Mouse (Mus musculus): ENCODE data around the gene Arid1b. TPM values are rescaled to one million over a fixed set of nuclear protein-coding genes. Genes with fewer than 3 reads are reported as not detected.

Gene Arid1b
- total and polyA plus RNA-seq, 3 experiments = 6.1 to 12.4 (median 9.7) TPM

GRCm38 (mm10) chr17:5262788-5263187 lies 268.7 kb downstream of the Arid1b start:
- Histone ChIP-seq H3K79me2 (replicated peaks; ENCODE audit: control insufficient read depth, extremely low read depth, insufficient read depth, poor library complexity, severe bottlenecking) (no peaks in the 10 kb centered on the region), H3K4me1 (ENCODE audit: control insufficient read depth in 1 of 2, insufficient read depth in 2 of 2) (peaks cover 0 to 3% of the 10 kb centered on the region in 2 experiments; a peak in 1 of 4 replicates), H3K4me2 (ENCODE audit: insufficient read depth, low read depth, poor library complexity, severe bottlenecking) (no peak overlapping the region), H3K36me3 (replicated peaks in 1 of 2; ENCODE audit: control insufficient read depth in 1 of 2, insufficient read depth in 1 of 2, low read length in 1 of 2) (peaks cover 4 to 74% of the 10 kb centered on the region in 2 experiments), H3K4me3 (replicated peaks in 1 of 3; ENCODE audit: low read depth in 2 of 3, low read length in 2 of 3, poor library complexity in 1 of 3) (no peak overlapping the region), H3K27me3 (replicated peaks) (no peaks in the 10 kb centered on the region), H3K9me3 (replicated peaks; ENCODE audit: low read length) (no peaks in the 10 kb centered on the region), H3K9ac (ENCODE audit: insufficient read depth, low read depth) (no peak overlapping the region), H3K27ac (ENCODE audit: insufficient read depth, low read depth) (no peak overlapping the region)
- no peak for DNase-seq (ENCODE audit: extremely low read depth)
- TF ChIP-seq MAZ (IDR thresholded peaks at IDR 0.05; ENCODE audit: low read depth, low read length) (no peak), KAT2A (IDR thresholded peaks at IDR 0.05; ENCODE audit: insufficient replicate concordance, low read length) (no peak), HCFC1 (IDR thresholded peaks at IDR 0.05; ENCODE audit: low read depth, low read length) (no peak), MXI1 (IDR thresholded peaks at IDR 0.05; ENCODE audit: low read depth, low read length) (no peak), MAX (IDR thresholded peaks at IDR 0.05; ENCODE audit: low read length) (no peak), SIN3A (IDR thresholded peaks at IDR 0.05; ENCODE audit: low read length) (no peak)
- in situ Hi-C loops (cut with MboI; ENCODE audit: low pct_ligation_motif_present, low pct_unique_long_range_greater_than_20kb, low sequenced_read_pairs) (no loop called here), dilution Hi-C loops (cut with MboI; ENCODE audit: extremely low pct_ligation_motif_present, extremely low pct_unique_long_range_greater_than_20kb, low sequenced_read_pairs) (no loop called here)

- no peaks in the 10 kb centered on the region for H3K9me3 ChIP-seq (replicated peaks; ENCODE audit: low read length)
- no peak for DNase-seq (ENCODE audit: extremely low read depth)
- H3K27ac ChIP-seq (ENCODE audit: insufficient read depth, low read depth) = no peak overlapping the region
- H3K9ac ChIP-seq (ENCODE audit: insufficient read depth, low read depth) = no peak overlapping the region
- H3K4me2 ChIP-seq (ENCODE audit: insufficient read depth, low read depth, poor library complexity, severe bottlenecking) = no peak overlapping the region
- no peaks in the 10 kb centered on the region for H3K27me3 ChIP-seq (replicated peaks)
- TF ChIP-seq TCF12 (IDR thresholded peaks at IDR 0.05; ENCODE audit: low read depth, low read length) = no peak
- TF ChIP-seq USF1 (IDR thresholded peaks at IDR 0.05; ENCODE audit: low read depth, low read length) = no peak
- no peak for TF ChIP-seq ELF1 (IDR thresholded peaks at IDR 0.05; ENCODE audit: low read depth, low read length)
- H3K4me1 ChIP-seq (ENCODE audit: control insufficient read depth in 1 of 2, insufficient read depth in 2 of 2) = peaks cover 0 to under 1% of the 10 kb centered on the region in 2 experiments; a peak in 1 of 4 replicates
- no peaks in the 10 kb centered on the region for H3K79me2 ChIP-seq (replicated peaks; ENCODE audit: control insufficient read depth, extremely low read depth, insufficient read depth, poor library complexity, severe bottlenecking)
- dilution Hi-C loops (cut with MboI; ENCODE audit: extremely low pct_ligation_motif_present, extremely low pct_unique_long_range_greater_than_20kb, low sequenced_read_pairs) = no loop called here
- no peak overlapping the region for H3K4me3 ChIP-seq (replicated peaks in 1 of 3; ENCODE audit: low read depth in 2 of 3, low read length in 2 of 3, poor library complexity in 1 of 3)
- in situ Hi-C loops (cut with MboI; ENCODE audit: low pct_ligation_motif_present, low pct_unique_long_range_greater_than_20kb, low sequenced_read_pairs) = no loop called here
- peaks cover 8 to 86% of the 10 kb centered on the region in 2 experiments for H3K36me3 ChIP-seq (replicated peaks in 1 of 2; ENCODE audit: control insufficient read depth in 1 of 2, insufficient read depth in 1 of 2, low read length in 1 of 2)
These were observed 270.7 kb downstream of the Arid1b start for GRCm38 (mm10) chr17:5264783-5265182.

DNA sequence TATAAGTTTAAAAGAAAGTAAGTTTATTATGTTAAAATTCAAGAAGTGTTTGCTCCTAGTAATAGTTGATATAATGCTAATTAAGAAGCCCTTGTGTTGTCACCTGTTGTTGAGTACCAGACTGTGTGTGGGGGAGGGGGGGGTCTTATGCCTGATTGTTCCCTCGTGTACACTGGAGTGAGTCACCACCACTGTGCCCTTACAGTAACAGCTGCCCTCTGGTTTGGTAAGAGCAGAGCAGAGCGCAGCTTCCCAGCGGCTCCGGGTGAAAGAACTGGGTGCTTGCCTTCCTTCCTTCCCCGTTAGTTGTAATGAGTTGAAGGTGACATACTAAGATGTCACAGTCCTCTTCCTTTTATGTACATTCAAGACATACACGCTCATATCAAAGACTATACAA lies 271.5 kb downstream of the Arid1b start:
- H3K4me2 ChIP-seq (ENCODE audit: insufficient read depth, low read depth, poor library complexity, severe bottlenecking) = no peak overlapping the region
- no peak overlapping the region for H3K4me3 ChIP-seq (replicated peaks in 1 of 3; ENCODE audit: low read depth in 2 of 3, low read length in 2 of 3, poor library complexity in 1 of 3)
- no peak for DNase-seq (ENCODE audit: extremely low read depth)
- in situ Hi-C loops (cut with MboI; ENCODE audit: low pct_ligation_motif_present, low pct_unique_long_range_greater_than_20kb, low sequenced_read_pairs) = no loop called here
- TF ChIP-seq MAZ (IDR thresholded peaks at IDR 0.05; ENCODE audit: low read depth, low read length) (no peak), HCFC1 (IDR thresholded peaks at IDR 0.05; ENCODE audit: low read depth, low read length) (no peak), CHD2 (IDR thresholded peaks at IDR 0.05; ENCODE audit: low read length) (no peak), ELF1 (IDR thresholded peaks at IDR 0.05; ENCODE audit: low read depth, low read length) (no peak), KAT2A (IDR thresholded peaks at IDR 0.05; ENCODE audit: insufficient replicate concordance, low read length) (no peak), ZNF384 (IDR thresholded peaks at IDR 0.05; ENCODE audit: low read depth, low read length) (no peak), ZMIZ1 (IDR thresholded peaks at IDR 0.05; ENCODE audit: low read depth, low read length) (no peak), TCF12 (IDR thresholded peaks at IDR 0.05; ENCODE audit: low read depth, low read length) (no peak), RAD21 (IDR thresholded peaks at IDR 0.05; ENCODE audit: low read depth, low read length) (no peak), RCOR1 (conservative IDR thresholded peaks at IDR 0.05; ENCODE audit: low read depth, low read length) (no peak), USF2 (conservative IDR thresholded peaks at IDR 0.05; ENCODE audit: low read depth, low read length) (no peak), MAX (IDR thresholded peaks at IDR 0.05; ENCODE audit: low read length) (no peak), SIN3A (IDR thresholded peaks at IDR 0.05; ENCODE audit: low read length) (no peak), JUN (IDR thresholded peaks at IDR 0.05; ENCODE audit: insufficient read depth, low read depth, low read length) (no peak), JUND (conservative IDR thresholded peaks at IDR 0.05; ENCODE audit: low read depth, low read length) (no peak), POLR2A (IDR thresholded peaks at IDR 0.05; ENCODE audit: low read depth, low read length) (no peak), UBTF (IDR thresholded peaks at IDR 0.05; ENCODE audit: low read depth, low read length) (no peak)
- H3K36me3 ChIP-seq (replicated peaks in 1 of 2; ENCODE audit: control insufficient read depth in 1 of 2, insufficient read depth in 1 of 2, low read length in 1 of 2) = peaks cover 8 to 89% of the 10 kb centered on the region in 2 experiments
- dilution Hi-C loops (cut with MboI; ENCODE audit: extremely low pct_ligation_motif_present, extremely low pct_unique_long_range_greater_than_20kb, low sequenced_read_pairs) = no loop called here
- H3K27ac ChIP-seq (ENCODE audit: insufficient read depth, low read depth) = no peak overlapping the region
- H3K27me3 ChIP-seq (replicated peaks) = no peaks in the 10 kb centered on the region
- no peaks in the 10 kb centered on the region for H3K4me1 ChIP-seq (ENCODE audit: control insufficient read depth in 1 of 2, insufficient read depth in 2 of 2)
- no peaks in the 10 kb centered on the region for H3K9me3 ChIP-seq (replicated peaks; ENCODE audit: low read length)
- no peak overlapping the region for H3K9ac ChIP-seq (ENCODE audit: insufficient read depth, low read depth)
- no peaks in the 10 kb centered on the region for H3K79me2 ChIP-seq (replicated peaks; ENCODE audit: control insufficient read depth, extremely low read depth, insufficient read depth, poor library complexity, severe bottlenecking)

Measured in CH12.LX (cell line).